Mouse (Mus musculus) frontal cortex, adult (tissue): Measurements from ENCODE around the gene Twf2.

Experiments used
- ATAC-seq: cut with Nextera tagmentation; 2 replicates; pipeline ENCODE4 v1.9.2; 2017; ENCODE audit warnings: mild to moderate bottlenecking, moderate library complexity, mixed read lengths; ENCODE audit not compliant: low TSS enrichment

Twf2 gene

DNA sequence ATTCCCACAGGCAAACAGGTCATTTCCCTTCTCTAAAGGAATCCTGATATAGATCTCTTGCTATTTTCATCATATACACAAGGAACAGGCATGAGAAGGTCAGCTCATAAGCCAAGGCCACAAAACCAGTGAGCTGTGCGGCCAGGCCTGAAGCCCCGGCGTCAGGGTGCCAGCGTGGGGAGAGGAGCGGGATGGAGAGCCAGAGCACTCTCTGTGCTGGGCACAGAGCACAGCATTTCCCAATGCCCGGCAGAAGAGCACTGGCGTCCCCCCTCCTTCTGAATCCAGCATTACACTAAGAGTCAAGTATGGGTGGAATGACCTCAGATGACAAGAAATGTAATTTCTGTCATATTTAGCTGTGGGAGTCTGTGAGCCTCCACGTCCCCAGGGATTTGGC lies 34.5 kb downstream of the Twf2 start:
- no peak for ATAC-seq

DNA sequence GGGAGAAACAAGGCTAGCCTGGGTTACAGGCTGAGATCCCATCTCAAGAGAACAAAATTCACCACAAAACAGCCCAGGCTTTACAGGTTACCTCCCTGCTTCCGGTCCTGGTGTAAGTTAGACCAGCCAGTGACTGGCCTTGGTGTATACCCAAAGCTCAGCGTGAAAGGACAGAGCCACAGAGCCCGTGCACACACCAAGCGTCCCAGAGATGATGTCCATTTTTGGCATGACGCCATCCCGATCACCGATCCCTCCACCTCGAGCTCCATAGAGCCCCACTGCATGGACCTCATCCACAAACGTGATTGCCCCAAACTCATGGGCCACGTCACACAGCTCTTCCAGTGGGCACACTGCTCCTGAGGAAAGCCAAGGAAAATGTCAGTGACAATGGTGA lies 35.0 kb downstream of the Twf2 start:
- no peak for ATAC-seq

DNA sequence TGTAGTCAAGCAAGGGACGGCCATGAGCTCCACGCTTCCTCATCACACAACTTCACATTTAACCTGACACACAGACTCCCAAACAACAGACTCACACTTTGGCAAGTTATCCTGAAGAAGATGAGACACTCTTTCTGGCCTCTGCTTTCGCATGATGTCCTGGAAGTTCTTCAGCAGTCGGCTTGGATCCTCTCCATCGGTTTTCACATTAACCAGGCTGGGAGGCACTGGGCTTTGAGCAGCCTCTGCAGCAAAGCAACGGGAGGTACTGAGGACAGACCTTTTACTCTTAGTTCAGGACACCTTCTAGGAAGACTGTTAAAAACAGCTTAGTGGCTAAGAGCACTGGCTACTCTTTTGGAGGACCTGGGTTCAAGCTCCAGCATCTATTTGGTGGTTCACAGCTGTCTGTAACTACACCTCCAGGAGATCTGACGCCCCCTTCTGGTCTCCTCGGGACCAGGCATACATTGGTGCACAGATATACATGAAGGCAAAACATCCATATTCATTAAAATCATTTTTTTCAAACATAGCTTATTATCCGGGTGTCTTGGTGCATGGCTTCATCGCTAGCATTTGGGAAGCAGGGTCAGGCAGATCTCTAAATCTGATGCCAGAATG lies 38.7 kb downstream of the Twf2 start:
- no peak for ATAC-seq

DNA sequence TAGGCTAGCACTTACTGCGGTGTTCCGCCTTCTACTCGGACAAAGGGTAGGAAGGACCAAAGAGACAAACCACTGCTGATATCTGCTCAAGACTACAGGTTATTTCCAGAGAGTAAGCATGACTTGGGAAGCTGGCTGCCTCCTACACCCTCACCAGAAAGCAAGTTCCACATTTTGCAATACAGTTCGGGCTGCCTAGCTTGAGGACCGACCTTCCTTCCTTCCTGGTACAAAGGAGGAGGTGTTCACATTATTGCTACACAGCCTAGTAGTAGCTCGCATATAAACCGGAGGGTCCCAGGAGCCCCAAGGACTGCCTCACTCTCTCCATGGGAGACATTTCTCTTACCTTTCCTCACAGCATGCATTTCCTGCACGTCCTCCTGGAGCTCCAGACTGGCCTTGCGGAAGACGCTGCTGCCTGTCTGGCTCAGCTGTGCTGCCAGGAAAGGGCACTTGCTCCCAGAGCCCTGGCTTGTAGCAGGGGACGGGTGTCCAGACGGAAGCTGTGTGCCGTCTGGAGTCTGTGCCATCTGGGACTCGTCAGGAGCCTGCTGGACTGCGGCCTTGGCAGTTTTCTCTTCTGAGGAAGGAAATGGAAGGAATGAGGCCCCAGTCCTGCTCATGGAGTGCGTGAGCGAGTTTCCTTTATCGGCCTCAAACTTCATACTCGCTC lies 40.0 kb downstream of the Twf2 start:
- ATAC-seq = no peak

DNA sequence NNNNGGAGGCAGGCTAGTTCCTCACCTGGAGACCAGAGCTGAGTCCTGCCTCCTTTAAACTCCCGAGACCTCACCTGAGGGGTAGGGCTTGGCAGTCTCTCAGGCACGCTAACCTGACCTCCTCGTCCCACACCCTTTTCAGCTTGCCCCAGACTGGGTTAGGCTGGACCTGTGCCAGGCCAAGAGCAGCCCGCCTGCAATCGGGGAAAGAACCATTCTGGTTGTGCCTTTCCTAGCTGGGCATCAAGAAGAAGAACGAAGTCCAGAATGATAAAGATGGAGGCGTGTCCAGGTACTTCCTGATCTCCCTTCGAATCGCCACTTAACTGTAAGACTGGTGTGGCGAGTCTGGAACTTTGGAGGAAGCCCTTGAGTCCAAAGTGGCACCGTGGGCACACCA lies 46.6 kb downstream of the Twf2 start:
- no peak for ATAC-seq

DNA sequence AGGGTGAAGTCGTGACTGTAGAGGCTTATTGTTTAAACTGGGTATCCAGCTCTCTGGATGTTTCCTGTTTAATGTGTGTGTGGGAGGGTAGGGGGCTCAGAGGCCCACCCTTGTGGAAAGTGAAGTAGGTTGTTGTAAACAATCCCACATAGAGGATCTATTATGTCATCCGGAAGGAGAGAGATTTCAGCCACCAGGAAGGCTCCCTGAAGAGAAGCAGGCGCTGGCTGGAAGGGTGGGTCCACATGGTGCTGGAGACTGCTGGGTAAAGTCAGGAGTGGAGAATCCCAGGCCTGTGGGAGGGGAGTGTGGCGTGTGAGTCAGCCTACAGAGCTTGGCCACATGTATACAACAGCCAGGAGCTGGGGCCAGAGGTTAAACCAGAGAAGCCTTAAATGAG lies 47.3 kb downstream of the Twf2 start:
- no peak for ATAC-seq

DNA sequence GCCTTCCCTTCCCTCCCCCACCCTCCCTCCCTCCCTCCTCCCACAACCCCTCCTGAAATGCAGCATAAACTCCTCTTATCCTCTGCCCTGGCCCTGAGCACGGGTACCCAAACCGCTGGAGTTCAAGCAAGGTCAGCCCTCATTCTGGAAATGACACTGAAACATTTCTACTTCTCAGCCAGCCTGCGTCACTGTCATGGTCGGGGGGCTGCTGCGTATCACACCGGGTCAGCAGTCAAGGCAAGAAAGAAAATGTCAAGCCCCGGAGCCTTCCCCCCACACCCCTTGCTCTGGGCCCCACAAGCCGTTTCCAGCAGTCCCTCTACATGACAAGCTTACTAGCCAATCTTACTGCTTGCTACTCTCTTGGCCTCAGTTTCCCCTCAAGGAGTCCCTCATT lies 48.2 kb downstream of the Twf2 start:
- no peak for ATAC-seq

DNA sequence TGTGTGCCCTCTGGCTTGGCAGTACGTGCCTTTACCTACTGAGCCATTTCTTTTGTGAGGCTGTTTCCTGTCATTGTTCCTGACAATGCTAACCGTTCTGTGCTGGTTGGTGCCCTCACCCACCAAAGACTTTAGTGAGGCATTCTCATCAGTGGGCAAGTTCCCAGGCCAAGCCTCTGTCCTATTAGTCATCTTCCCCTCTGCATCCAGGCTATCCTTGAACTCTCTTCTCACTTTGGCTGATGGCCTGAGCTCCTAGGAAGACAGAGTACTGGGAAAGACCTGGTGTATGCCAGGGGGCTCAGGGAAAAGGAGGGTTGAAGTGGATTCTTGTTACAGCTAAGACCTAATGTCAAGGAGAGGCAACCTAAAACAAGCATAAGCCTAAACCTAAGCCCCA lies 51.1 kb downstream of the Twf2 start:
- ATAC-seq = no peak

DNA sequence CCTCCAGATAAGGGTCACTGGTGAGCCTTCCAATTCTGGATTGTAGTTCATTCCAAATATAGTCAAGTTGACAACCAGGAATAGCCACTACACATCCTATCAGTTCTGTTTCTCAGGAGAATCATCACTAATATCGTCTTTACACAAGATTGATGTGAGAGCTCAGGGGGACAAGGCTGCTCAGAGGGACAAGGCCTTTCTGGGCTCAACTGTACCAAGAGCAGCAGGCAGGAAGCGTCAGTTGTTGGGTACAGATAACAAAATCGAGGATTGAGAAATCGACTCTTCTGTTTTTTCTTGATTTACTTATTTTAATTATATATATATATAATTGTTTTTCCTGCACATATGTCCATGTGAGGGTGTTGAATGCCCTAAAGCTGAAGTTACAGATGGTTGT lies 55.5 kb downstream of the Twf2 start:
- ATAC-seq = no peak

DNA sequence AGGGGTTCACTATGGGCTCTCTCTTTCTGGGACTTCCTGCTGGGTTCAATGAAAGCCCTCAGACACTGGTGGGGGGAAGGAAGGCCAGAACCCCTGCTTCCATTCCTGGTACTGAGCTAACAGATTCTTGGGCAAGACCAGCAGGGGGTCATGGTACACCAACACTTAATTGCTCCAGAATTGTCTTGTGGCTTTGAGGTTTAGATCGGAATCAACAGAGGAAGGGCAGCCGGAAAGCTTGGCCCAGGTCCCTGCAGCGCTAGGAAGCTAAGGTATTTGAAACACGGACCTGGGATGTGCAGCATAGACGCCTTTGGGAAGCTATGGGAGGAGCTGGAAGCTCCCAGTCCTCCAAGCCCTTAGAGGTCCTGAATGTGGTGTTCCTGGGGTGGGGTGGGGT lies 56.1 kb downstream of the Twf2 start:
- ATAC-seq = no peak

DNA sequence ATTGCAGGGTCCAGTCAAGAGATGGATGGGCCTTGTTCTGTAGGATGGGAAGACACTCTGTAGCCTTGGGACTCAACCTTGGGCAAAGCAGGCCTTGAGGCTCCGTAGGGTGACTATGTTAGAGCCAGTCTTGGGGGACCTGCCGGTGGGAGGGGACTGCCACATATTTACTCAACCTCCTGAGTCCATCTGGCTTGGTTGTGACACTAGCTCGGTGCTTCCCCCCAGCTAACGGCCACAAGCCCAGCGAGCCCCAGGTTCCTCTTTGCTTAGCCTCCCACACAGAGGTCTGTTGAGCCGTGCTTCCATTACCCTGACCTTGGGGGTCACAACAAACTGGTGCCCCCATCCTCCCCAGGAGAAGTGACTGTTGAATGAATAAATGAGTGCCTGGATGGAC lies 58.1 kb downstream of the Twf2 start:
- ATAC-seq = no peak

DNA sequence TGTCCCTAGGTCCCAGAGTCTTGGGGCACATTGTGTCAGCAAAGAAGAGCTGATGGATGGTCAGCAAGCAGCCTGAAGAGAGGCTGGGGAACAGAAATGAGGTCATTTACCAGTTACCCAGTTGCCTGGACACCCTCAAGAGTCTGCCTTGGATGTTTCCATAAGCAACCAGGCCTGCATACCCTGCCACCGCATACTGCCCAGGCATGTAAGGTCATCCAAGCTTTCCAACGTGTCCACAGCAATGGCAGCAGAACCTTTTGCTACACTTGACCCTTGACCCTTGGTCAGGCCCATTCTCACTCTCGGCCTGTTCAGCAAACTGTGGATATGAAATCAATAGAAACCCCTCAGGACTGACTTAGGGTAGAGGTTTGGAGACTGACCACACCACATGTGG lies 58.6 kb downstream of the Twf2 start:
- ATAC-seq = no peak

DNA sequence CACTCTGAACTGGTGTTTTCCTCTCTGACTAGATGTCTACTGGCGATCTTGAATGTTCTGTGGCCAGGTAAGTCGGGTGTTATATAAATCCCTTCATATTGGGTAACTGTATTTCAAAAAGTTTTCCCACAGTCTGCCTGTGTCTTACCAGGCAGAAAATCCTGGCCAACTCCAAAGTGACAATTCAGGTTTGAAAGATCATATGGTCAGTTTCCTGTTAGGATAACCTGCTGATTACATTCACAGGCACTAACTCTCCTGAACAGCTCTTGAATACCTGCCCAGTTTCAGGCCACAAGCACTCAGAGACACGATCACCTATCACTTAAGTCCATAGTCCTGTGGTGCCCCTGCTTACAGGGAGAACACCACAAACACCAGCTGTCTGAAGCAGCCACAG lies 59.2 kb downstream of the Twf2 start:
- ATAC-seq = no peak

DNA sequence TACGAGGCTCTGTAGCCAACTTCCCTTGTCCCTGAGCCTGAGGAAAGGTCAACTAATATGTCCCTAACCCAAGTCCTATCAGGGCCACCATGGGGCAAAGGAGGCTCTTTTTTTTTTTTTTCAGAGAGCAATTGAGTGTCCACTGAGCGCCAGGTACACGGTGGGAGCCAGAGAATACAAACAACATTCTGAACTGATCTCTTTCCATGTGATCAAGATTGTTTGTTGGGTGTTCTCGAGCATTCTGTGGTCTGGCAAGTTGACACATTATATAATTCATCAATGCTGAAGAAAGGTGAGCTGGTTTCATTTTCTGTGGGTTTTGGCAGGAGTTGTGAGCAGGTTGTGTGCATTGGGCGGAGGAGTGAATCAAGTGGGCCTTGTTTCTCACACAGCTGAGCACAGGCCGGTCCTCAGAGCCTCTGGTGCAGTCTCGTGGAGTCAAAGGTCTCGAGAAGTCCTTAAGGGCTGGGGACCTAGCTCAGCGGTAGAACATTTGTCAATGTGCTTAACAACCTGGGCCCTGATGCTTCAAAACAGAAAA lies 60.5 kb downstream of the Twf2 start:
- no peak for ATAC-seq
